Mouse (Mus musculus) lung, embryonic 16.5 days (tissue): ENCODE measurements around the gene Otud7a. TPM values are rescaled to one million over a fixed set of nuclear protein-coding genes. Genes with fewer than 3 reads are reported as not detected.

ENCODE experiments used
- ATAC-seq: fragments of 200-750 bp; cut with Nextera tagmentation; 2 replicates; pipeline ENCODE4 v1.8.0; 2017; ENCODE audit warnings: low read depth, mild to moderate bottlenecking, moderate library complexity
- H3K27ac ChIP-seq: fragments of 300-500 bp; sonication (generic); 2 replicates; pipeline ENCODE4 v1.5.1; 2014; ENCODE audit warnings: mild to moderate bottlenecking, control low read depth, low read length
- H3K27me3 ChIP-seq: fragments of 300-500 bp; sonication (generic); 2 replicates; pipeline ENCODE4 v1.6.1; 2014; ENCODE audit warnings: low read depth, low read length, mixed read lengths; ENCODE audit not compliant: control insufficient read depth, insufficient read depth
- H3K36me3 ChIP-seq: fragments of 300-500 bp; sonication (generic); 2 replicates; pipeline ENCODE4 v1.6.1; 2014; ENCODE audit warnings: low read length; ENCODE audit not compliant: control insufficient read depth, insufficient read depth
- H3K4me1 ChIP-seq: fragments of 300-500 bp; sonication (generic); replicated peaks from 2 replicates; pipeline ENCODE4 v1.6.1; 2014; ENCODE audit warnings: low read length, mixed read lengths; ENCODE audit not compliant: control insufficient read depth, insufficient read depth
- H3K4me2 ChIP-seq: fragments of 300-500 bp; sonication (generic); 2 replicates; pipeline ENCODE4 v1.6.1; 2014; ENCODE audit warnings: low read depth, low read length, control low read depth
- H3K4me3 ChIP-seq: fragments of 300-500 bp; sonication (generic); 2 replicates; pipeline ENCODE4 v1.5.1; 2014; ENCODE audit warnings: mild to moderate bottlenecking, low read length, control low read depth
- H3K9ac ChIP-seq: fragments of 300-500 bp; sonication (generic); 2 replicates; pipeline ENCODE4 v1.6.1; 2014; ENCODE audit warnings: low read length, control low read depth
- H3K9me3 ChIP-seq: fragments of 300-500 bp; sonication (generic); 2 replicates; pipeline ENCODE4 v1.6.1; 2016; ENCODE audit warnings: low read length; ENCODE audit not compliant: control insufficient read depth
- WGBS: fragments of 180-500 bp; shearing (Covaris S2); extraction: QIAGEN DNeasy Blood & Tissue Kit; methylation state at CpG from one replicate; pipeline ENCODE4 v1.1.7; 2014; 5-methylcytosine and 5-hydroxymethylcytosine counted together
- polyA plus RNA-seq: library from polyadenylated mRNA; unstranded; fragments of >200 nt; fragmentation: Nextera tagmentation; extraction: Ambion mirVana; gene quantifications from 2 replicates; pipeline ENCODE4 v1.2.1, GENCODE M21; 2015

Gene Otud7a
- polyA plus RNA-seq, 1 experiment from 2014 or later = 0.20 TPM

- no peak for ATAC-seq
- Histone ChIP-seq H3K9ac (no peak overlapping the region), H3K27me3 (peaks cover 34% of the 10 kb centered on the region), H3K9me3 (no peaks in the 10 kb centered on the region), H3K4me3 (no peak overlapping the region), H3K27ac (no peak overlapping the region), H3K4me1 (peaks cover 9% of the 10 kb centered on the region), H3K4me2 (no peak overlapping the region), H3K36me3 (no peaks in the 10 kb centered on the region)
- WGBS = 72% methylated on average over 3 of the region's 3 CpGs
Observed at GRCm38 (mm10) chr7:63762529-63762928, 318.0 kb downstream of the Otud7a start.

- Histone ChIP-seq H3K4me3 (no peak overlapping the region), H3K27me3 (no peaks in the 10 kb centered on the region), H3K9ac (no peak overlapping the region), H3K4me2 (no peak overlapping the region), H3K27ac (no peak overlapping the region), H3K9me3 (no peaks in the 10 kb centered on the region), H3K36me3 (no peaks in the 10 kb centered on the region), H3K4me1 (no peaks in the 10 kb centered on the region)
- 59% methylated on average over 5 of the region's 5 CpGs for WGBS
- 0 out of 2 replicates have a peak, but pooled peaks have one; percentile 20 for ATAC-seq
Observed at GRCm38 (mm10) chr7:63768398-63769029, 324.0 kb downstream of the Otud7a start.

GRCm38 (mm10) chr7:63773268-63773667 lies 328.7 kb downstream of the Otud7a start:
- Histone ChIP-seq H3K36me3 (no peaks in the 10 kb centered on the region), H3K4me1 (no peaks in the 10 kb centered on the region), H3K9ac (no peak overlapping the region), H3K9me3 (no peaks in the 10 kb centered on the region), H3K4me3 (no peak overlapping the region), H3K27me3 (no peaks in the 10 kb centered on the region), H3K27ac (no peak overlapping the region), H3K4me2 (no peak overlapping the region)
- 74% methylated on average over 1 of the region's 1 CpGs for WGBS
- no peak for ATAC-seq

- no peaks in the 10 kb centered on the region for H3K36me3 ChIP-seq
- H3K9me3 ChIP-seq = no peaks in the 10 kb centered on the region
- no peak overlapping the region for H3K4me2 ChIP-seq
- H3K9ac ChIP-seq = no peak overlapping the region
- H3K4me3 ChIP-seq = no peak overlapping the region
- 66% methylated on average over 1 of the region's 1 CpGs for WGBS
- H3K4me1 ChIP-seq = no peaks in the 10 kb centered on the region
- no peaks in the 10 kb centered on the region for H3K27me3 ChIP-seq
- no peak overlapping the region for H3K27ac ChIP-seq
- ATAC-seq = no peak
Observed at GRCm38 (mm10) chr7:63774291-63774690, 329.7 kb downstream of the Otud7a start.

GRCm38 (mm10) chr7:63777328-63777727 lies 332.8 kb downstream of the Otud7a start:
- WGBS = 72% methylated on average over 4 of the region's 4 CpGs
- no peak overlapping the region for H3K4me2 ChIP-seq

GRCm38 (mm10) chr7:63780821-63781220 lies 336.3 kb downstream of the Otud7a start:
- H3K4me2 ChIP-seq = no peak overlapping the region
- no peaks in the 10 kb centered on the region for H3K27me3 ChIP-seq
- H3K27ac ChIP-seq = no peak overlapping the region
- no peak overlapping the region for H3K9ac ChIP-seq
- no peak for ATAC-seq
- H3K36me3 ChIP-seq = no peaks in the 10 kb centered on the region
- 76% methylated on average over 3 of the region's 3 CpGs for WGBS
- no peaks in the 10 kb centered on the region for H3K9me3 ChIP-seq
- no peaks in the 10 kb centered on the region for H3K4me1 ChIP-seq
- no peak overlapping the region for H3K4me3 ChIP-seq

More at GRCm38 (mm10) chr7:63777328-63777727, 332.8 kb downstream of the Otud7a start:
- Histone ChIP-seq H3K4me1 (no peaks in the 10 kb centered on the region), H3K27me3 (no peaks in the 10 kb centered on the region), H3K27ac (no peak overlapping the region), H3K4me3 (no peak overlapping the region), H3K9me3 (no peaks in the 10 kb centered on the region), H3K9ac (no peak overlapping the region), H3K36me3 (no peaks in the 10 kb centered on the region)
- ATAC-seq = no peak

GRCm38 (mm10) chr7:63789743-63790142 lies 345.2 kb downstream of the Otud7a start:
- no peak for ATAC-seq
- Histone ChIP-seq H3K4me3 (no peak overlapping the region), H3K27ac (no peak overlapping the region), H3K4me2 (no peak overlapping the region), H3K9ac (no peak overlapping the region), H3K4me1 (no peaks in the 10 kb centered on the region), H3K27me3 (no peaks in the 10 kb centered on the region), H3K36me3 (no peaks in the 10 kb centered on the region), H3K9me3 (no peaks in the 10 kb centered on the region)
- 86% methylated on average over 5 of the region's 5 CpGs for WGBS

GRCm38 (mm10) chr7:63796001-63796632 lies 351.6 kb downstream of the Otud7a start:
- H3K4me2 ChIP-seq = no peak overlapping the region
- 32% methylated on average over 8 of the region's 8 CpGs for WGBS
- no peak overlapping the region for H3K27ac ChIP-seq
- 0 out of 2 replicates have a peak, but pooled peaks cover 3% of the 10 kb centered on the region for H3K4me1 ChIP-seq
- no peaks in the 10 kb centered on the region for H3K27me3 ChIP-seq
- H3K36me3 ChIP-seq = no peaks in the 10 kb centered on the region
- H3K4me3 ChIP-seq = no peak overlapping the region
- no peak for ATAC-seq
- H3K9ac ChIP-seq = no peak overlapping the region
- H3K9me3 ChIP-seq = no peaks in the 10 kb centered on the region

GRCm38 (mm10) chr7:63798446-63798845 lies 353.9 kb downstream of the Otud7a start:
- Histone ChIP-seq H3K9ac (no peak overlapping the region), H3K4me2 (no peak overlapping the region), H3K4me3 (no peak overlapping the region), H3K27ac (no peak overlapping the region), H3K4me1 (0 out of 2 replicates have a peak, but pooled peaks cover 3% of the 10 kb centered on the region), H3K9me3 (no peaks in the 10 kb centered on the region), H3K27me3 (no peaks in the 10 kb centered on the region), H3K36me3 (no peaks in the 10 kb centered on the region)
- ATAC-seq = no peak
- 73% methylated on average over 3 of the region's 3 CpGs for WGBS
